Mouse (Mus musculus) neural tube, embryonic 10.5 days (tissue): ENCODE data around the gene 3110001I22Rik.

Source experiments
- DNase-seq: peaks from one replicate; pipeline ENCODE4 v3.0.0-alpha.2; 2017; ENCODE audit warnings: low spot score; ENCODE audit errors: extremely low spot score

3110001I22Rik gene

DNA sequence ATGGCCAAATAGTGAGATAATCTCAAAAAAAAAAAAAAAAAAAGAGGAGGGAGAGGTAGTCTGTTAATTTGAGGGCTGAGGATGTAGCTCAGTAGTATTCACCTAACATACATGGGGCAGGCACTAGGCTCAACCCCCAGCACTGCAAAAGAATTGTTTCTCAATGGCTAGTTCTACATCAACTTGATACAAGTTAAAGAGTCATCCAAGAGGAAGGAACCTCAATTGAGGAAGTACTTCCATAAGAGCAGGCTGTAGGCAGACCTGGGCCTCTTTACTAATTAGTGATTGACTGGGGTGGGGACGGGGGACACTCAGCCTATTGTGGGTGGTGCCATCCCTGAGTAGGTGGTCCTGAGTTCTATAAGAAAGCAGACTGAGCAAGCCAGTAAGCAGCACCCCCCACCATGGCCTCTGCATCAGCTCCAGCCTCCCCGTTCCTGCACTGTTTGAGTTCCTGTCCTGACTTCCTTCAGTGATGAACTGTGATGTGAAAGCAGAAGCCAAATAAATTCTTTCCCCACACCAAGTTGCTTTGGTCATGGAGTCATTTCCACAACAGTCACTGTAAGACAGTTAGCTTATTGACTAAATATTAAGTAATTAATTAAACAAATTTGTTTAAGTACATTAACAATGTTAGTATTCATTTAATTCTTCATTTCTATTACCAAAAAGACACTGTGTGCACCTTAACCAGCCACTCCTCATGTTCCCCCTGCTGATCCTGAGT lies 45.3 kb downstream of the 3110001I22Rik start:
- DNase-seq: no peak

DNA sequence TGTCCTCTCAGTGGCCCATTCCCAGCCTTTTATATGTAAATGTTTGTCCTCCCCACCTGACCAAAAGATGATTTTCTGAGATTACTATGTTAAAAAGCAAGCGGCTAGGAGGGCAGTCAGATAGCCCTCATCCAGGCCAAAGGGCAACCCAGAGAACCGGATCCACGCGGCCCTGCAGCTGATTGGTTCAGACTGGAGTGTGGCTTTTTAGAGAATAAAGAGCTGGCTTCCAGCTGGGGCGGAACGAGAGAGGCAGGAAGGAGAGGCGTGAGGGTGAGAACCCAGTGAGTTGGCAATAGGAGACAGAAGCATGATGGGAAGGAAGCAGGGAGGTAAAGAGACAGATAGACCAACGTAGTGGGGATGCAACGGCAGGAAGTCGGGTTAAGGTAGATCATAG lies 51.2 kb downstream of the 3110001I22Rik start:
- DNase-seq: no peak

DNA sequence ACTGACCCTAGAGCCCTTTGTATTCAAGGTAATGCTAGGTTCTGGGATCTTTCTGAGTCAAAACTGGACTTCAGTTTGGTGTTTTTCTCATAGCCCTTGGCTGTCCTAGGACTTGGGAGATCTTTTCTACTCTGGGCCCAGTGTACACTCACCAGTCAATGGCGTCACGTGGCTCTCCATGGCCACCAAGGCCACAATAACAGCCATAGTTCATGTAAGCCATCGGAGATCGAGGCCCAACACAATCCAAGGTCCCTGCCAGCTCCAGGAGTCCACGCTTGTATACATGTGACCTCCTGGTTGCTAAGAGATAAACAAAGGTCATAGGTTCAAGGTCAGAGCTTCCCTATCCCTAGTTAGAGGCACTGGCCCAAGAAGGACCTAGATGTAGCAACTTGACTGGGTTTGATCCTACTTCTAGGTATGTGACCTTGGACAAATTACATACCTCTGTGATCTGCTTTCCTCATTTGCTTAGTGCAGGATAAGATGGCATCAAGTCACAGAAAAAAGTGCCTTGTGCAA lies 56.1 kb downstream of the 3110001I22Rik start:
- no peak for DNase-seq
